Mouse (Mus musculus): ENCODE data around the gene Ppp1r12b.

DNA sequence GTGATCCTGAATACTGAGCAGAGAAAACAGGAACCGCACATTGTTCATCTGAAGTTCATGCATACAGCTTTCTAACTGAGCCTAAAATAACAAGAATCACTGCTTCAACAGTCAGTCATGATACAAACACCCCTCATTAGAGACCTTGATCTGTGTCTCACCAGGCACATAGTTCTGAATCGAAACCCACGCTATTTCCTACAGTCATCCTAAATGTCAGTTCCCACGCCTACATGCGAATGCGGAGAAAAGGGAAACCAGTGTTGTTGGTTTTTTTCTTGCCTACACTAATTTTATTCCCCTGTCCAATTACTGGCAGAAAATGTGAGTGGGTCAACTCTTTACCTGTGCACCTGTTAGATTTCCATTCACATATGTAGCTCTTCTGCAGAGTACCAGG is 66.1 kb downstream of the Ppp1r12b start:
- no peak for TF ChIP-seq CTCF (IDR thresholded peaks at IDR 0.05; ENCODE audit: extremely low read depth, insufficient read depth, insufficient read length, insufficient replicate concordance)
- no peak for TF ChIP-seq POLR2A (IDR thresholded peaks at IDR 0.05; ENCODE audit: low read depth, low read length)

All from spleen, adult 2 months (tissue).